Mouse (Mus musculus): ENCODE measurements around the gene 7530416G11Rik. TPM values are rescaled to one million over a fixed set of nuclear protein-coding genes. Genes with fewer than 3 reads are reported as not detected.
A peak's percentile ranks its signal among the peaks of the same experiment; 100 is the strongest.

7530416G11Rik gene
- total RNA-seq (2022) = not detected

DNA sequence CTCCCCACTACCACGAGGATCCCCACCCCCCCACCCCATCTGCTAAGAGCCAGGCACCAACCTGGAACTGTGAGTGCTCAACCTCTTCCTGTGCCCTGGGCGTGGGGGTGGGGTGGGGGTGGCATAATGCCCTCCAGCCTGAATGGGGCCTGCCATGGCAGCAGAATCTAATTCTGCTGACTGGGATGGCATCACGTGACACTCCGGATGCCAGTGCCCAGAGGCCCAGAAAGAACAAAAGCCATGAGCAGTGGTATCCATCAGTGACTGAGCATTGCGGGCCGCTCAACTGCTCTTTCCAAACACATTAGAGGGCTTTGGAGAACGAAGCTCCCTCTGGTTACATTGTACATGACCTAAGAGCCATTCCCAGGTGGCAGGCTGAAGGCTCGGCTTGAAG, at the start of gene 7530416G11Rik:
7530416G11Rik (minus strand) TSS at position 101 of the 400 bp plus-strand sequence.
- DNase-seq = no peak

- DNase-seq = no peak
Observed at GRCm38 (mm10) chr15:85546500-85546899, 43.5 kb upstream of the 7530416G11Rik start.

DNA sequence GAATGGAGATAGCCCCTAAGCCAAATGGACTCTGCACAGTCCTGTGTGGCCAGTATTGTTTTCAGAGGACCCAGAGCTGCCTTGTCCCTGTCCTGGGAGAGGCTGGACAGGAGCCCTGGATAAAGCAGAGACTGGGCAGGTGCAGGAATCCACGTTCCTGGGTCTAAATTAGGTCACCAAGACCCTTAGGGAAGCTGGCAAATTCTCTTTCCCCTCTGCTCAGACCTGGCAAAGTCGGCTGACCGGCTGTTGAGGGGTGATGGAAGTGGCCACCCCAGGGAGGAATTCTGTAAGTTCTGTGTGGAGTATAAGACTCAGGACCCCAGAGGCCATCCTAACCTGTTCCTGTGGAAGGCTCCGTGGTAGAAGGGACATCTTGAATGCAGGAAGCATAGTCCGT, 42.3 kb upstream of the 7530416G11Rik start:
- DNase-seq = no peak

DNA sequence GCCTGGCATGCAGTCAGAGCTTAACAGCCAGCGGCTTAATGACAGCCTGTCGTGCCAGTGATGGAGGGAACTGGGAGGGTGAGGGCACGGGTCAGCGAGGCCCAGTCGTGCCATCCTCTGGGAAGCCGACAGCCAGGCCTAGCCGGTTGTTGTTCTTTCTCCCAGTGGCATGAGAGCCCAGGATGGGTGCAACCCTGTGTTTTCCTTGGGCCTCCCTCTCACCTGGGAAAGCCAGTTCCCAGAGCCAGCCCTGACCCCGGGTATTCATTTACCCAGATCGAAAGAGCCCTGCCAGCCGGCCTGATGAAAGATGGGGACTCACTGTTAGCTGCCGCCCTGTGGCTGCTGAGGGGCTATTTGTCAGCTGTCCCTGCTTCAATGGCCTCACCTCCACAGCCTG, 35.1 kb upstream of the 7530416G11Rik start:
- no peak for DNase-seq

DNA sequence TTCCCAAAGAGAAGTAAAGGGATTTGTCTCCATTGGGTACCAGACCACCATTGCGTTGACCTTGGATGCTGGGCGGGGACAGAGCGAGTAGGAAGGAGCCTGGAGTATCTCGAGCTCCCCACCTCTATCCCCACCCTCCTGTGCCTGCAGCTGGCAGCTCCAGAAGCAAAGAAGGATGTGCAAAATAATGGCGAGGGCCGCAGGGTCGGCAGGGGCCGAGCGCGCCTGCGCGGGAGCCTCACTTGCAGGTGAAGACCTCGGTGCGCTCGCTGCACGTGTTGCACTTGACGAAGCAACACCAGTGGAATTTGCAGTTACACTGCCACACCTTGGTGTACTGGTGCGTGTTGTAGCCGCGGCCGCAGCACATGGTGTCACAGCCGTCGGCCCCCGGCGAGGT, 34.1 kb upstream of the 7530416G11Rik start:
- no peak for DNase-seq

- no peak for DNase-seq
Observed at GRCm38 (mm10) chr15:85534646-85535045, 31.6 kb upstream of the 7530416G11Rik start.

GRCm38 (mm10) chr15:85534215-85534614, 31.2 kb upstream of the 7530416G11Rik start:
- DNase-seq = no peak

DNA sequence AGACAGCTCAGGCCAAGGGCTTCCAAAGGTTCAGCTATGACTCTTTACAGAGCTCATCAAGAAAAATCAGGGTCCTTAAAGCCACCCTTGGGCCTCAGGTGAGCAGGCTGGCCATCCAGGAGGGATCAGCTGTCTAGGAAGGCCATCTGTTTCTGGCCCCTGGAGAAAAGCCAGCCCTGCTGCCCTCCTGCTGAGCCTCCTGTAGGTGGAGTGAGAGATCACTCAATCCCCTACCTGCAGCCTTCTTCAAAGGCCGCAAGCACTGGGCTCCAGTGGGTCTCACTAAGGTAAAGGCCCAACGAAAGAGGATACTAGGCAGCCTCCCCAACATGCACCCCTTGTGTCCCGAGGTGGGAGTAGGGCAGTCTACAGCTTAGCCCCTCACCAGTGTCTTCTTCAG, 29.0 kb upstream of the 7530416G11Rik start:
- no peak for DNase-seq

DNA sequence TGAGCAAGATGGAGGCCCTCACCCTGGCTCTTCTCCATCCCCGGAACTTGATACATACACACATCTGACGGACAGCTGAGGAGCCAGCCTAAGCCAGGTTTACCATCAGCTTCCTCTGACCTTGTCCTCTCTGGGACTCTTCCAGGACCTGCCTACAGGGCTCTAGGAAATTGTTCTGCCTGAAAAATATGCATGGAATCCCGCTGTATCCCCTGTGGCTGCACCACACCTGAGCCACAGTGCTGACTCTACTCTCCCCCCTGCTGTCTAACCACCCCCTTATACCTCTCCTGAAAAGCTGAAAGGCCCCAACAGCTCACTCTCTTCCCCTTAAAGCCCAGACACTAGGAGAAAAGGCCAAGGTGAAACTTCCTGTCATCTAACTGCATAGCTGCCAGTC, 26.9 kb upstream of the 7530416G11Rik start:
- DNase-seq = no peak

- no peak for DNase-seq
Observed at GRCm38 (mm10) chr15:85524404-85524950, 21.4 kb upstream of the 7530416G11Rik start.

GRCm38 (mm10) chr15:85523173-85523991, 20.4 kb upstream of the 7530416G11Rik start:
- DNase-seq = peak; percentile 69

DNA sequence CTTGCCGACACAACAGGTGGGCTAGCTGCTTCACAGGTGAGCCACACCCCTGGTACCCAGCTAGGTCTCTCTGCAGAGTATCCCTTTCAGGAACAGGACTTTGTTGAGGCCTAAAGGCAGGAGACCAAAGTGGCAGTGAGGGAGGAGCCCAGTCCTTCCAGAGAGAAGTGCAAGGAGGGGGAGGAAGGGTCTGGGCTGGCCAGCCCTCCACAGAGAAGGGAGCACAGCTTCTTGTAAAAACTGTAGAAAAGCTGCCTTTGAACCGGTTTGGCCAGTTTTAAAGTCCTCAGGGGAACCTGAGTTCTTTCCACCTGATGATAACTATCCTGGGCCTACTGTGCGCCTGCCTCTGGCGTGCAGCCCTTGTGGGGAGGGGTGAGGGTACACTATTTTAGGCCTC, 16.4 kb upstream of the 7530416G11Rik start:
- no peak for DNase-seq

GRCm38 (mm10) chr15:85507370-85508014, 4.5 kb upstream of the 7530416G11Rik start:
- DNase-seq = no peak

DNA sequence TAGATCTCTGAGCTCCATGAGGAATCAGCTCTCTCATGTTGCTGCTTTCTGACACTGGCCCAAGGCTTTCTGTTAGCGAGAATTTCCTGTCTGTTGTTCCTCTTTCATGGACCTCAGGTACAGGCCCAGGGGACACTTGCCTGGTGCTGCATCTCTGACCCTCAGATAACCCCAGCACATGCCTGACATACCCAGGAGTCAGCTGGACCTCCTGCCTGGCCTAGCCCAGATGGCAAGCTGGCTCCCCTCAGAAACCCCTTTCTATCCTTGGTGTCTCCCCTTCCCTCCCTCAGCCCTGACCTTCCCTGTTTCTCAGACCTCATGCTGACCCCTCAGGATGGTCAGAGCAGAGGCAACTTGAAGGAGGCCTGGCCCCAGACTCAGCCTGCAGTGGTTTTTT, 3.7 kb upstream of the 7530416G11Rik start:
- DNase-seq = no peak

- DNase-seq = no peak
Observed at GRCm38 (mm10) chr15:85505118-85505925, 2.3 kb upstream of the 7530416G11Rik start.

DNA sequence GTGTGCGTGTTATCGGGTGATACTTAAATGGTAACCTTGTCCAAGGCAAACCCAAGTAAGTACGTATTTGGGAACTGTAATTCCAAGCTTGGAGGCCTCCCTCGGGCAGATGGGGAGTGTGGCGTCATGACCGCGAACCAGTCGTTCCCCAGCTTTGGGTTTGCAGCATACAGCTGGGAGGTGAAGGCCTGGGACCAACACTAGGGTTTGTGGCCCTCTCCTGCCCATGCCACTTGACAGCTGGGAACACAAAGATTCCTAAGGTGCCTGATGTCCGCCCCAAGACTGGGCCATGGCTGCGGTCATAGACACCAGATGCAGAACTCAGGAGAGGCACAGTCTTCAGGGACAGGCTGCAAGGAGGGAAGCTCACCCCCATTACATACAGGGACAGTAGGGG, 2.8 kb downstream of the 7530416G11Rik start:
- DNase-seq = no peak

- no peak for DNase-seq
Observed at GRCm38 (mm10) chr15:85497981-85498475, 5.0 kb downstream of the 7530416G11Rik start.

GRCm38 (mm10) chr15:85497548-85497947, 5.5 kb downstream of the 7530416G11Rik start:
- DNase-seq = no peak

- DNase-seq = no peak
Observed at GRCm38 (mm10) chr15:85494163-85494621, 8.8 kb downstream of the 7530416G11Rik start.

DNA sequence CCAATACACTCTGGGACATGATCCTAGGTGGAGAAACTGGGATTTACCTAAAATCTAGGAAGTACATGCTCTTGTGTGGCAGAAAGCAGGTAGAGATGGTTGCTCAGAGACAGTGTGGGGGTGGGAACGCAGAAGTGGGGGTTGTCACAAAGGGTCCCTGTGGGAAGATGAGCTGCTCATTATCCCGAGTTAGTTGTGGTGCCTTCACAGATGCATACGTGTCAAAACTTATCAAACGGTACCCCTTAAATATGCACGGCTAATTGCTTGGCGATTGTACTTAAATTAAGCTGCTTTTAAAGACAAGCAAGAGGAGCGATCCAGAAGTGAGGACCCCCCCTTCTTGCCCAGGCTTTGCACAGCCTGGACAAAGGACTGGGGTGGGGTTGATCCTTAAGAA, 13.3 kb downstream of the 7530416G11Rik start:
- DNase-seq = no peak

- no peak for DNase-seq
Observed at GRCm38 (mm10) chr15:85488900-85489299, 14.1 kb downstream of the 7530416G11Rik start.

DNA sequence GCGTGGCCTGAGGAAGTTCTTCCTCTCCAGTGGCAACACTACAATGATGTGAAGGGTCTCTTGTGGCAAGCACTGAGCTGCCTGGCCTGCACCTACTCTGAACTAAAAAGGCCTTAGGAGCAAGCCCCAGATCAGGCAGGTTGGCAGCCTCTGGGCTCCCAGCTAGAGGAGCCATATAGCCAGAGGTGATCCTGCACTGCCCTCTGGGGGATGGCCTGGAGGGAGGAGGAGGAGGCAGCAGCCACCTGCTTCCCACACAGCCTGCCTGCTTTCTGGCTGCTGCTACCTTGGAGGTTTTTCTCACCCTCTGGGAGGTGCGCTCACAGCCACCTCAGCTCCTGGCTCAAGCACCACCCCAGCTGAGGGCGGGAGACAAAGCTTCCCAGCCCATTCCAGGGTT, 22.4 kb downstream of the 7530416G11Rik start:
- no peak for DNase-seq

DNA sequence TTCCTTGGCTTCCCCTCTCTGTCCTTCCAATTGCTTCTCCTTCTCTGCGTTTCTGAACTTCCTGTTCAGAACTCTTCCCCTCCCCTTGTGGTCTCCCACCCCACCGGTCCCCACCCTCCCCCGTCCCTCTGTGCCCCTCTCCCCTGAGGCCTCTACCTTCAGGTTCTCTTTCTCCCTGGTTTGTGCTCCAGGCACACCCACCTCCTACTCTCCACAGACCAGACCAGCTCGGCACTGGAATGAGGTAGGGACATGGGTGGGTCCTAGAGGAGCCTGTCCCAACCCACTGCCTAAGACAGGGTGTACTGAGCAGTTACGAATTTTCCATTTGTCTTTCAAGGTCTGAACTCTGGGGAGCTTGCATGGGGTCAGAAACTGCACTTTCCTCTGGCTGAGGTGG, 23.1 kb downstream of the 7530416G11Rik start:
- DNase-seq = no peak

All from adrenal gland, adult 8-10 months (tissue).